Comparison of ENCODE assay signal across 8 mouse cellular contexts in the genomic region with DNA sequence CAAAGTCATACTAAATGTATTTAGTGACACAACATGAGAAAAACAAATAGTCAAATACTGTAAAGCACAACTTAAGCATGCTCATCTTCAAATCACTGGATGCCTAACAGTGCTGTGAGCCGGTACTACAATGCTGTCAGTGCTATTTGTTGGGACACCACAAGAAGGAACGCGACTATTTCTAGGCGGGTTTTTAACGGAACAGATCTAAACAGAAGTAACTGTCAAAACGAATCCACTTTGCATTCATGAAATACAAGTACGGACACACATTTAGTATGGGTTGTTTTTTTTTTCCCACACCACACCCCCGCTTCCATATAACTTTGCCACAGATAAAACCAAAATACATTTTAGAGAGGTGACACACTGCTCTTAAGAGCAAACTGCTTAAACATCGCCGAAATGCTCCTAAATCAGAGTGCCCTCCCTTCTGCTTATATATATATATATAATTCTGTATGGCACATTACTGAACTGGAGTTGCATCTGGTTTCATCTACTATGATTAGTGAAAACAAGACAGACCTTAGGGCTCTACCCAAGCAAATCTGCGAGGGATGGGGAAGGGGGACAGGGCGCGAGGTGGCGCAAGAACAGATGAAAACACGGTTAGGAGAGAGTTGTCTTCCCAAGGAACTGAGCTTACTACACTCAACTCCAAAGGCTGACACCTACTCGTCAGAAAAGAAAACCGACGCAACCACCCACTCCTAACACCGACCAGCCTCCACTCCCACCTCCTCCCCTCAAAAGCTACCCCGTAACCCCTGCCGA. TPM values are rescaled to one million over a fixed set of nuclear protein-coding genes. Genes with fewer than 3 reads are reported as not detected.
DNase-seq lines count a peak whose midpoint lies in the region; ATAC-seq and TF ChIP-seq lines count a peak whose summit lies in the region.

No protein-coding gene starts in this region.

- ATAC-seq in embryonic facial prominence, embryonic 13.5 days (ENCODE audit: insufficient number of reproducible peaks, insufficient read depth, low FRiP score, low TSS enrichment, low read depth) = no peak
- peak; percentile 18; the same call in 1 of the 2 replicates for ATAC-seq in heart, embryonic 12.5 days (ENCODE audit: insufficient number of reproducible peaks, low FRiP score)
- peak; percentile 2 for ATAC-seq in kidney, embryonic 15.5 days (replicated peaks; ENCODE audit: low FRiP score)
- no peak for ATAC-seq in liver, embryonic 14.5 days (ENCODE audit: insufficient read depth)
- no peak; the same call in none of the 2 replicates for ATAC-seq in neural tube, embryonic 12.5 days (ENCODE audit: low FRiP score, low read depth)

- H3K4me2 ChIP-seq in embryonic facial prominence, embryonic 13.5 days = peak overlapping the region; percentile 78
- H3K4me2 ChIP-seq in heart, embryonic 12.5 days = peak overlapping the region; percentile 92
- peak overlapping the region; percentile 83 for H3K4me2 ChIP-seq in kidney, embryonic 15.5 days
- H3K4me2 ChIP-seq in liver, embryonic 14.5 days (ENCODE audit: low read depth) = peak overlapping the region; percentile 65
- H3K4me2 ChIP-seq in neural tube, embryonic 12.5 days (replicated peaks) = peak overlapping the region; percentile 69

- peak; percentile 22 for DNase-seq in CD4-positive helper T cell, adult 2 months (ENCODE audit: low read depth, low spot score)
- peak; percentile 5 for DNase-seq in T-cell, adult 2 months (ENCODE audit: low spot score)
- DNase-seq in liver, embryonic 14.5 days (ENCODE audit: low read depth in 3 of 3, low spot score in 3 of 3) = no peak
- DNase-seq in c-Kit-positive CD71-positive TER-119-positive erythroid progenitor cells, embryonic 14.5 days (ENCODE audit: low spot score) = no peak

- no peak for TF ChIP-seq EP300 in liver, embryonic 14.5 days (IDR thresholded peaks at IDR 0.05; ENCODE audit: low read depth)

- whole genome bisulfite sequencing in embryonic facial prominence, embryonic 13.5 days = 18% methylated on average over 21 of the region's 21 CpGs
- 23% methylated on average over 21 of the region's 21 CpGs for WGBS in heart, embryonic 12.5 days
- 18% methylated on average over 21 of the region's 21 CpGs for WGBS in kidney, embryonic 15.5 days
- WGBS in liver, embryonic 14.5 days (ENCODE audit: insufficient replicate concordance) = 18% methylated on average over 21 of the region's 21 CpGs
- 30% methylated on average over 21 of the region's 21 CpGs for WGBS in neural tube, embryonic 12.5 days

- H3K27me3 ChIP-seq in embryonic facial prominence, embryonic 13.5 days = no peaks in the 10 kb centered on the region
- H3K27me3 ChIP-seq in heart, embryonic 12.5 days (replicated peaks) = no peaks in the 10 kb centered on the region
- no peaks in the 10 kb centered on the region for H3K27me3 ChIP-seq in kidney, embryonic 15.5 days
- no peaks in the 10 kb centered on the region for H3K27me3 ChIP-seq in liver, embryonic 14.5 days (ENCODE audit: control insufficient read depth, insufficient read depth, low read length)
- no peaks in the 10 kb centered on the region for H3K27me3 ChIP-seq in neural tube, embryonic 12.5 days (replicated peaks)

- no peaks in the 10 kb centered on the region for H3K36me3 ChIP-seq in embryonic facial prominence, embryonic 13.5 days
- no peaks in the 10 kb centered on the region for H3K36me3 ChIP-seq in heart, embryonic 12.5 days
- no peaks in the 10 kb centered on the region for H3K36me3 ChIP-seq in kidney, embryonic 15.5 days
- no peaks in the 10 kb centered on the region for H3K36me3 ChIP-seq in liver, embryonic 14.5 days (replicated peaks; ENCODE audit: control insufficient read depth, insufficient read depth, low read depth)
- no peaks in the 10 kb centered on the region for H3K36me3 ChIP-seq in neural tube, embryonic 12.5 days

- H3K9me3 ChIP-seq in embryonic facial prominence, embryonic 13.5 days = no peaks in the 10 kb centered on the region
- H3K9me3 ChIP-seq in heart, embryonic 12.5 days (replicated peaks) = no peaks in the 10 kb centered on the region
- H3K9me3 ChIP-seq in kidney, embryonic 15.5 days (replicated peaks) = no peaks in the 10 kb centered on the region
- no peaks in the 10 kb centered on the region for H3K9me3 ChIP-seq in liver, embryonic 14.5 days (ENCODE audit: control insufficient read depth, low read length)
- H3K9me3 ChIP-seq in neural tube, embryonic 12.5 days = no peaks in the 10 kb centered on the region

- peak overlapping the region; percentile 92 for H3K9ac ChIP-seq in embryonic facial prominence, embryonic 13.5 days
- peak overlapping the region; percentile 97 for H3K9ac ChIP-seq in heart, embryonic 12.5 days
- H3K9ac ChIP-seq in kidney, embryonic 15.5 days = peak overlapping the region; percentile 97
- H3K9ac ChIP-seq in liver, embryonic 14.5 days (replicated peaks) = peak overlapping the region; percentile 89
- peak overlapping the region; percentile 98 for H3K9ac ChIP-seq in neural tube, embryonic 12.5 days

- peak overlapping the region; percentile 88 for H3K4me3 ChIP-seq in embryonic facial prominence, embryonic 13.5 days
- H3K4me3 ChIP-seq in heart, embryonic 12.5 days = peak overlapping the region; percentile 98
- peak overlapping the region; percentile 94 for H3K4me3 ChIP-seq in kidney, embryonic 15.5 days (replicated peaks)
- H3K4me3 ChIP-seq in liver, embryonic 14.5 days (ENCODE audit: insufficient read depth in 1 of 2, low read depth in 2 of 2, low read length in 2 of 2) = peak overlapping the region; percentile 93 to 96
- peak overlapping the region; percentile 96 for H3K4me3 ChIP-seq in neural tube, embryonic 12.5 days

- peak; percentile 21; the same call in 1 of the 2 replicates for TF ChIP-seq CTCF in liver, embryonic 14.5 days (IDR thresholded peaks at IDR 0.05; ENCODE audit: low read depth)

- H3K27ac ChIP-seq in embryonic facial prominence, embryonic 13.5 days = peak overlapping the region; percentile 99
- peak overlapping the region; percentile 99 for H3K27ac ChIP-seq in heart, embryonic 12.5 days (ENCODE audit: poor library complexity, severe bottlenecking)
- H3K27ac ChIP-seq in kidney, embryonic 15.5 days = peak overlapping the region; percentile 99
- no peak overlapping the region for H3K27ac ChIP-seq in liver, embryonic 14.5 days
- no peak overlapping the region for H3K27ac ChIP-seq in neural tube, embryonic 12.5 days

- peaks cover 6% of the 10 kb centered on the region; the same call in 1 of the 2 replicates for H3K4me1 ChIP-seq in embryonic facial prominence, embryonic 13.5 days
- 0 out of 2 replicates have a peak, but pooled peaks cover 5% of the 10 kb centered on the region for H3K4me1 ChIP-seq in heart, embryonic 12.5 days (replicated peaks)
- H3K4me1 ChIP-seq in kidney, embryonic 15.5 days = peaks cover 5% of the 10 kb centered on the region; the same call in 1 of the 2 replicates
- H3K4me1 ChIP-seq in liver, embryonic 14.5 days (replicated peaks; ENCODE audit: control insufficient read depth in 2 of 2, insufficient read depth in 2 of 2, low read length in 1 of 2) = peaks cover 0 to 3% of the 10 kb centered on the region in 2 experiments; a peak in 3 of 4 replicates
- peaks cover 5% of the 10 kb centered on the region for H3K4me1 ChIP-seq in neural tube, embryonic 12.5 days

RNA-seq across cellular contexts. Expression of a gene that starts 1.7 kb away (rescaled TPM):
- polyA plus RNA-seq in embryonic facial prominence, embryonic 13.5 days (2015; fragmentation: Nextera tagmentation; extraction: Ambion mirVana) = 25.2 and 26.7 TPM in 2 replicates
- polyA plus RNA-seq in heart, embryonic 12.5 days (2016; fragmentation: Nextera tagmentation; extraction: Ambion mirVana) = 23.7 and 25.1 TPM in 2 replicates
- polyA plus RNA-seq in kidney, embryonic 15.5 days (2015; fragmentation: Nextera tagmentation; extraction: Ambion mirVana) = 26.5 and 33.3 TPM in 2 replicates
- polyA plus RNA-seq in liver, embryonic 14.5 days (2012; rRNA removed) = 1.0 and 1.9 TPM in 2 replicates
- 5.7 and 5.8 TPM in 2 replicates for polyA plus RNA-seq in liver, embryonic 14.5 days (2014; fragmentation: Nextera tagmentation; extraction: Ambion mirVana)
- polyA plus RNA-seq in neural tube, embryonic 12.5 days (2016; fragmentation: Nextera tagmentation; extraction: Ambion mirVana) = 46.7 and 50.6 TPM in 2 replicates

Comparison
In these comparisons a context has a peak if more than half of its experiments do, and no peak if none do; other contexts are left out.
1. DNase-seq: peak in CD4-positive helper T cell, adult 2 months (single experiment) and T-cell, adult 2 months (single experiment); none in liver, embryonic 14.5 days (0 of 3) and c-Kit-positive CD71-positive TER-119-positive erythroid progenitor cells, embryonic 14.5 days (single experiment).
2. ATAC-seq: peak in heart, embryonic 12.5 days (single experiment) and kidney, embryonic 15.5 days (single experiment); none in embryonic facial prominence, embryonic 13.5 days (single experiment), liver, embryonic 14.5 days (single experiment) and neural tube, embryonic 12.5 days (single experiment).
3. H3K27ac ChIP-seq: peak in embryonic facial prominence, embryonic 13.5 days (single experiment), heart, embryonic 12.5 days (single experiment) and kidney, embryonic 15.5 days (single experiment); none in liver, embryonic 14.5 days (single experiment) and neural tube, embryonic 12.5 days (single experiment).
4. Peak in every context shown above with its lines, with median percentiles within 50 percentile points of each other: H3K4me2 ChIP-seq, H3K4me3 ChIP-seq and H3K9ac ChIP-seq.